Mouse (Mus musculus): Measurements from ENCODE around the gene Eif2ak1. TPM values are rescaled to one million over a fixed set of nuclear protein-coding genes. Genes with fewer than 3 reads are reported as not detected.

Gene Eif2ak1
- polyA plus RNA-seq, 2 experiments = 25.8 to 40.6 TPM

- H3K27ac ChIP-seq (replicated peaks; ENCODE audit: low read depth, low read length) = no peak within 1 kb of the TSS
- no peak within 1 kb of the TSS for H3K9ac ChIP-seq (ENCODE audit: low read depth, low read length, severe bottlenecking)
- no peak within 1 kb of the TSS for H3K4me3 ChIP-seq (replicated peaks; ENCODE audit: low read length)
- no peak for DNase-seq (ENCODE audit: low spot score)
- ATAC-seq (ENCODE audit: low FRiP score, low read depth) = no peak
- no peak within 1 kb of the TSS for H3K4me2 ChIP-seq (replicated peaks; ENCODE audit: low read depth, low read length, severe bottlenecking)
- H3K4me1 ChIP-seq (ENCODE audit: control insufficient read depth, insufficient read depth, low read length) = no peaks in the 10 kb centered on the region
- WGBS = 86% methylated on average over 14 of the region's 14 CpGs
- TF ChIP-seq POLR2A (IDR thresholded peaks at IDR 0.05; ENCODE audit: borderline replicate concordance, extremely low read depth, insufficient read depth, insufficient read length) = no peak
- no peaks in the 10 kb centered on the region for H3K9me3 ChIP-seq (ENCODE audit: control insufficient read depth, low read length)
- peaks cover 66% of the 10 kb centered on the region for H3K36me3 ChIP-seq (ENCODE audit: control insufficient read depth, insufficient read depth, low read length)
- no peaks in the 10 kb centered on the region for H3K27me3 ChIP-seq (ENCODE audit: control insufficient read depth, insufficient read depth, low read length)
Observed at GRCm38 (mm10) chr5:143897635-143898330, 80.2 kb downstream of the Eif2ak1 start, which contains the start of gene Ankrd61. TSS of gene Ankrd61 (minus strand) at chr5:143897685.

- WGBS = 92% methylated on average over 3 of the region's 3 CpGs
- Histone ChIP-seq H3K9ac (ENCODE audit: low read depth, low read length, severe bottlenecking) (no peak overlapping the region), H3K4me2 (replicated peaks; ENCODE audit: low read depth, low read length, severe bottlenecking) (no peak overlapping the region), H3K9me3 (ENCODE audit: control insufficient read depth, low read length) (no peaks in the 10 kb centered on the region), H3K4me1 (ENCODE audit: control insufficient read depth, insufficient read depth, low read length) (no peaks in the 10 kb centered on the region), H3K27me3 (ENCODE audit: control insufficient read depth, insufficient read depth, low read length) (no peaks in the 10 kb centered on the region), H3K36me3 (ENCODE audit: control insufficient read depth, insufficient read depth, low read length) (peaks cover 88% of the 10 kb centered on the region), H3K27ac (replicated peaks; ENCODE audit: low read depth, low read length) (no peak overlapping the region), H3K4me3 (replicated peaks; ENCODE audit: low read length) (no peak overlapping the region)
- ATAC-seq (ENCODE audit: low FRiP score, low read depth) (no peak), DNase-seq (ENCODE audit: low spot score) (no peak)
- no peak for TF ChIP-seq POLR2A (IDR thresholded peaks at IDR 0.05; ENCODE audit: borderline replicate concordance, extremely low read depth, insufficient read depth, insufficient read length)
Observed at GRCm38 (mm10) chr5:143902111-143902510, 84.5 kb downstream of the Eif2ak1 start.

GRCm38 (mm10) chr5:143903813-143904212 lies 86.2 kb downstream of the Eif2ak1 start:
- WGBS = 93% methylated on average over 4 of the region's 4 CpGs
- Histone ChIP-seq H3K9me3 (ENCODE audit: control insufficient read depth, low read length) (no peaks in the 10 kb centered on the region), H3K4me1 (ENCODE audit: control insufficient read depth, insufficient read depth, low read length) (peaks cover 9% of the 10 kb centered on the region), H3K36me3 (ENCODE audit: control insufficient read depth, insufficient read depth, low read length) (peaks cover 72% of the 10 kb centered on the region), H3K9ac (ENCODE audit: low read depth, low read length, severe bottlenecking) (no peak overlapping the region), H3K4me2 (replicated peaks; ENCODE audit: low read depth, low read length, severe bottlenecking) (no peak overlapping the region), H3K27ac (replicated peaks; ENCODE audit: low read depth, low read length) (no peak overlapping the region), H3K27me3 (ENCODE audit: control insufficient read depth, insufficient read depth, low read length) (no peaks in the 10 kb centered on the region), H3K4me3 (replicated peaks; ENCODE audit: low read length) (no peak overlapping the region)
- TF ChIP-seq POLR2A (IDR thresholded peaks at IDR 0.05; ENCODE audit: borderline replicate concordance, extremely low read depth, insufficient read depth, insufficient read length) = no peak
- ATAC-seq (ENCODE audit: low FRiP score, low read depth) = no peak
- DNase-seq (ENCODE audit: low spot score) = no peak

GRCm38 (mm10) chr5:143906429-143906828 lies 88.8 kb downstream of the Eif2ak1 start:
- ATAC-seq (ENCODE audit: low FRiP score, low read depth) (no peak), DNase-seq (ENCODE audit: low spot score) (no peak)
- Histone ChIP-seq H3K4me1 (ENCODE audit: control insufficient read depth, insufficient read depth, low read length) (peaks cover 17% of the 10 kb centered on the region), H3K36me3 (ENCODE audit: control insufficient read depth, insufficient read depth, low read length) (peaks cover 48% of the 10 kb centered on the region), H3K27me3 (ENCODE audit: control insufficient read depth, insufficient read depth, low read length) (no peaks in the 10 kb centered on the region), H3K9me3 (ENCODE audit: control insufficient read depth, low read length) (no peaks in the 10 kb centered on the region), H3K4me3 (replicated peaks; ENCODE audit: low read length) (no peak overlapping the region), H3K9ac (ENCODE audit: low read depth, low read length, severe bottlenecking) (no peak overlapping the region), H3K4me2 (replicated peaks; ENCODE audit: low read depth, low read length, severe bottlenecking) (no peak overlapping the region), H3K27ac (replicated peaks; ENCODE audit: low read depth, low read length) (no peak overlapping the region)
- TF ChIP-seq POLR2A (IDR thresholded peaks at IDR 0.05; ENCODE audit: borderline replicate concordance, extremely low read depth, insufficient read depth, insufficient read length) = no peak
- WGBS = 84% methylated on average over 8 of the region's 8 CpGs

- ATAC-seq (ENCODE audit: low FRiP score, low read depth) = no peak
- Histone ChIP-seq H3K4me3 (replicated peaks; ENCODE audit: low read length) (peak overlapping the region; percentile 68), H3K9ac (ENCODE audit: low read depth, low read length, severe bottlenecking) (peak overlapping the region; percentile 64), H3K4me1 (ENCODE audit: control insufficient read depth, insufficient read depth, low read length) (peaks cover 17% of the 10 kb centered on the region), H3K27me3 (ENCODE audit: control insufficient read depth, insufficient read depth, low read length) (no peaks in the 10 kb centered on the region), H3K4me2 (replicated peaks; ENCODE audit: low read depth, low read length, severe bottlenecking) (peak overlapping the region; percentile 67), H3K9me3 (ENCODE audit: control insufficient read depth, low read length) (no peaks in the 10 kb centered on the region), H3K27ac (replicated peaks; ENCODE audit: low read depth, low read length) (peak overlapping the region; percentile 76), H3K36me3 (ENCODE audit: control insufficient read depth, insufficient read depth, low read length) (peaks cover 33% of the 10 kb centered on the region)
- no peak for DNase-seq (ENCODE audit: low spot score)
- no peak for TF ChIP-seq POLR2A (IDR thresholded peaks at IDR 0.05; ENCODE audit: borderline replicate concordance, extremely low read depth, insufficient read depth, insufficient read length)
- 4% methylated on average over 9 of the region's 9 CpGs for WGBS
Observed at GRCm38 (mm10) chr5:143908926-143909325, 91.3 kb downstream of the Eif2ak1 start.
